12 mouse cellular contexts compared by ENCODE assay signal in genomic region chr2:28335141-28335789, GRCm38 (mm10).
DNase-seq lines count a peak whose midpoint lies in the region; ATAC-seq and TF ChIP-seq lines count a peak whose summit lies in the region.
"Had no signal": no experiment of that assay in that cellular context is flagged by ENCODE, and none has a peak within 500 bp of the region (broad histone marks: within the 10 kb centered on the region; RNA-seq: fewer than 3 reads in every experiment).

No protein-coding gene starts in this region.

- no peaks in the 10 kb centered on the region for H3K9me3 ChIP-seq in lung, embryonic 14.5 days (ENCODE audit: low read depth, low read length)
- H3K9me3 ChIP-seq in hindbrain, embryonic 14.5 days (ENCODE audit: control insufficient read depth, low read length) = no peaks in the 10 kb centered on the region
- no peaks in the 10 kb centered on the region for H3K9me3 ChIP-seq in midbrain, postnatal 0 days (ENCODE audit: low read length)
- H3K9me3 ChIP-seq: limb, embryonic 15.5 days had no signal

- no peaks in the 10 kb centered on the region for H3K27me3 ChIP-seq in lung, embryonic 14.5 days (ENCODE audit: insufficient read depth, low read length)
- H3K27me3 ChIP-seq in hindbrain, embryonic 14.5 days (ENCODE audit: control insufficient read depth, insufficient read depth, low read length) = no peaks in the 10 kb centered on the region
- H3K27me3 ChIP-seq in midbrain, postnatal 0 days (ENCODE audit: insufficient read depth, low read length) = no peaks in the 10 kb centered on the region
- H3K27me3 ChIP-seq: limb, embryonic 15.5 days had no signal

- H3K4me1 ChIP-seq in lung, embryonic 14.5 days (ENCODE audit: insufficient read depth) = no peaks in the 10 kb centered on the region
- peaks cover 30% of the 10 kb centered on the region for H3K4me1 ChIP-seq in hindbrain, embryonic 14.5 days (replicated peaks; ENCODE audit: control insufficient read depth, insufficient read depth, low read length)
- peaks cover 10% of the 10 kb centered on the region for H3K4me1 ChIP-seq in midbrain, postnatal 0 days (ENCODE audit: insufficient read depth, low read length)

- 41% methylated on average over 9 of the region's 9 CpGs for WGBS in lung, embryonic 14.5 days
- 35% methylated on average over 9 of the region's 9 CpGs for WGBS in hindbrain, embryonic 14.5 days
- WGBS in midbrain, postnatal 0 days = 22% methylated on average over 9 of the region's 9 CpGs

- no peak overlapping the region for H3K27ac ChIP-seq in lung, embryonic 14.5 days (ENCODE audit: low read depth)
- H3K27ac ChIP-seq in hindbrain, embryonic 14.5 days = peak overlapping the region; percentile 38; the same call in 1 of the 2 replicates
- peak overlapping the region; percentile 65 for H3K27ac ChIP-seq in midbrain, postnatal 0 days (ENCODE audit: low read depth, low read length)
- H3K27ac ChIP-seq: kidney, postnatal 0 days; limb, embryonic 15.5 days had no signal

- H3K36me3 ChIP-seq in lung, embryonic 14.5 days (ENCODE audit: insufficient read depth) = no peaks in the 10 kb centered on the region
- no peaks in the 10 kb centered on the region for H3K36me3 ChIP-seq in hindbrain, embryonic 14.5 days (replicated peaks; ENCODE audit: control insufficient read depth, insufficient read depth)
- no peaks in the 10 kb centered on the region for H3K36me3 ChIP-seq in midbrain, postnatal 0 days (ENCODE audit: insufficient read depth, low read length)
- H3K36me3 ChIP-seq: limb, embryonic 15.5 days had no signal

- no peak for TF ChIP-seq CTCF in lung, embryonic 14.5 days (IDR thresholded peaks at IDR 0.05; ENCODE audit: low read depth)
- no peak for TF ChIP-seq CTCF in midbrain, postnatal 0 days (IDR thresholded peaks at IDR 0.05)

- ATAC-seq in lung, embryonic 14.5 days (ENCODE audit: insufficient read depth) = no peak
- peak; percentile 50 for ATAC-seq in hindbrain, embryonic 14.5 days (ENCODE audit: low FRiP score)
- peak; percentile 75 for ATAC-seq in midbrain, postnatal 0 days (ENCODE audit: low FRiP score)

- H3K4me3 ChIP-seq in lung, embryonic 14.5 days (ENCODE audit: low read depth, low read length) = no peak overlapping the region
- H3K4me3 ChIP-seq in hindbrain, embryonic 14.5 days (replicated peaks; ENCODE audit: low read length) = no peak overlapping the region
- H3K4me3 ChIP-seq in midbrain, postnatal 0 days (ENCODE audit: low read depth, low read length) = no peak overlapping the region
- H3K4me3 ChIP-seq: limb, embryonic 15.5 days had no signal

- H3K4me2 ChIP-seq in lung, embryonic 14.5 days = no peak overlapping the region
- H3K4me2 ChIP-seq in hindbrain, embryonic 14.5 days (replicated peaks) = no peak overlapping the region; the same call in 1 of the 2 replicates
- H3K4me2 ChIP-seq in midbrain, postnatal 0 days (ENCODE audit: low read depth, low read length, poor library complexity, severe bottlenecking) = no peak overlapping the region
- H3K4me2 ChIP-seq: limb, embryonic 15.5 days had no signal

- peak; percentile 50 for DNase-seq in lung, embryonic 14.5 days
- no peak for DNase-seq in lung, postnatal 36 days
- DNase-seq in brain, embryonic 18.5 days (ENCODE audit: low read depth, low spot score) = peak; percentile 46
- DNase-seq in hindbrain, embryonic 14.5 days (ENCODE audit: low spot score) = peak; percentile 69
- DNase-seq in midbrain, postnatal 0 days (ENCODE audit: low spot score) = peak; percentile 90
- no peak for DNase-seq in urinary bladder, postnatal 36 days (ENCODE audit: low spot score in 2 of 2)
- DNase-seq in thymus, postnatal 36 days = no peak
- DNase-seq in gastrocnemius, adult 18-20 months (ENCODE audit: low spot score) = no peak
- DNase-seq: adrenal gland, postnatal 14 days; thymus, postnatal 25 days had no signal

- no peak overlapping the region for H3K9ac ChIP-seq in lung, embryonic 14.5 days
- H3K9ac ChIP-seq in hindbrain, embryonic 14.5 days = no peak overlapping the region
- H3K9ac ChIP-seq in midbrain, postnatal 0 days (replicated peaks; ENCODE audit: low read length, poor library complexity, severe bottlenecking) = no peak overlapping the region
- H3K9ac ChIP-seq: limb, embryonic 15.5 days had no signal

Comparison
In these comparisons a context has a peak if more than half of its experiments do, and no peak if none do; other contexts are left out.
1. DNase-seq: peak in lung, embryonic 14.5 days (single experiment), brain, embryonic 18.5 days (single experiment), hindbrain, embryonic 14.5 days (single experiment) and midbrain, postnatal 0 days (single experiment); none in lung, postnatal 36 days (single experiment), urinary bladder, postnatal 36 days (0 of 2), thymus, postnatal 36 days (0 of 2) and gastrocnemius, adult 18-20 months (single experiment).